Mouse (Mus musculus): ENCODE results near the gene Ang. TPM values are rescaled to one million over a fixed set of nuclear protein-coding genes. Genes with fewer than 3 reads are reported as not detected.

The Ang gene
- polyA plus RNA-seq, 1 experiment from 2014 or later, result 3.0 TPM

- Histone ChIP-seq H3K27ac (ENCODE audit: low read length) (no peak overlapping the region), H3K36me3 (ENCODE audit: control insufficient read depth, insufficient read depth) (no peaks in the 10 kb centered on the region), H3K9ac (replicated peaks; ENCODE audit: low read depth, low read length) (no peak overlapping the region), H3K4me2 (ENCODE audit: low read length) (no peak overlapping the region), H3K4me3 (replicated peaks; ENCODE audit: low read length) (no peak overlapping the region), H3K4me1 (replicated peaks; ENCODE audit: control insufficient read depth, insufficient read depth, low read length) (no peaks in the 10 kb centered on the region), H3K9me3 (ENCODE audit: control insufficient read depth, low read length) (no peaks in the 10 kb centered on the region; the same call in 1 of the 2 replicates), H3K27me3 (replicated peaks; ENCODE audit: control insufficient read depth, insufficient read depth, low read length) (no peaks in the 10 kb centered on the region)
- ATAC-seq, result no peak
- WGBS, result 85% methylated on average over 3 of the region's 3 CpGs
Measured at GRCm38 (mm10) chr14:51111966-51112365, 21.0 kb downstream of the Ang start.

GRCm38 (mm10) chr14:51113476-51113875 lies 22.5 kb downstream of the Ang start:
- Histone ChIP-seq H3K27ac (ENCODE audit: low read length) (no peak overlapping the region), H3K4me3 (replicated peaks; ENCODE audit: low read length) (no peak overlapping the region), H3K4me1 (replicated peaks; ENCODE audit: control insufficient read depth, insufficient read depth, low read length) (no peaks in the 10 kb centered on the region), H3K9me3 (ENCODE audit: control insufficient read depth, low read length) (no peaks in the 10 kb centered on the region; the same call in 1 of the 2 replicates), H3K36me3 (ENCODE audit: control insufficient read depth, insufficient read depth) (no peaks in the 10 kb centered on the region), H3K27me3 (replicated peaks; ENCODE audit: control insufficient read depth, insufficient read depth, low read length) (no peaks in the 10 kb centered on the region), H3K4me2 (ENCODE audit: low read length) (no peak overlapping the region), H3K9ac (replicated peaks; ENCODE audit: low read depth, low read length) (no peak overlapping the region)
- ATAC-seq, result no peak
- 33% methylated on average over 9 of the region's 9 CpGs for WGBS

DNA sequence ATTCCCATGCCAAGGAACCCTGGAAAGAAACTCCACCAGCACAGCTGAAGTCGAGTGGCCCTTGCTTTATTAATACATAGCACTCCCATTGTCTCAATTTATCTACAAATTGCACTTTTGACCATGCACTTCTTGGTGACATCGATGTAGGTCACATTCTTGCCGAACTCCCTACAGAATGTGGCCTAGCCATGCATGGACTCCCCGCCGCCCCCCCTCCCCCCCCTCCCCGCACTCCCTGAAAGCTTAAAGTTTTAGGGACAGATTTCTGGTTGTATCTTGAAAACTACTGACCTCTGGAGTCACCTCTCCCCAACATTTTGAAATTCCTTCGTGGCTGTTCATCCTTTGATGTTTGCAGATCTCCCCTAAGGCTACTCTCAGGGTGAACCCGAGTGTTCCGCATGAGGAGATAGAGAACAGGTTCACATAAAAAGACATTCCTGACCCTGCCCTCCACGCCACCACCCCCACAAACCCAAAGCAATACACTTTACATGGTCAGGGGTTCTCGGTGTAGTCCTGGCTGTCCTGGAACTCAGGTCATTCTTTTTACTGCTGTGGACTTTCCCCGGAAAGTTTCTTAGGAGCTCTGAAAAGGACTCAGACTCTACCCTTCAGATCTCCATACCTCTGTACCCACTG lies 23.1 kb downstream of the Ang start, which contains the start of gene Eddm3b:
TSS of gene Eddm3b (plus strand) at position 511 of the 645 bp plus-strand sequence.
- H3K36me3 ChIP-seq (ENCODE audit: control insufficient read depth, insufficient read depth), result no peaks in the 10 kb centered on the region
- H3K27me3 ChIP-seq (replicated peaks; ENCODE audit: control insufficient read depth, insufficient read depth, low read length), result no peaks in the 10 kb centered on the region
- no peaks in the 10 kb centered on the region; the same call in 1 of the 2 replicates for H3K9me3 ChIP-seq (ENCODE audit: control insufficient read depth, low read length)
- no peak for ATAC-seq
- WGBS, result 53% methylated on average over 12 of the region's 12 CpGs
- no peak within 1 kb of the TSS for H3K9ac ChIP-seq (replicated peaks; ENCODE audit: low read depth, low read length)
- no peak within 1 kb of the TSS for H3K4me2 ChIP-seq (ENCODE audit: low read length)
- no peak within 1 kb of the TSS for H3K27ac ChIP-seq (ENCODE audit: low read length)
- H3K4me3 ChIP-seq (replicated peaks; ENCODE audit: low read length), result no peak within 1 kb of the TSS
- H3K4me1 ChIP-seq (replicated peaks; ENCODE audit: control insufficient read depth, insufficient read depth, low read length), result no peaks in the 10 kb centered on the region

DNA sequence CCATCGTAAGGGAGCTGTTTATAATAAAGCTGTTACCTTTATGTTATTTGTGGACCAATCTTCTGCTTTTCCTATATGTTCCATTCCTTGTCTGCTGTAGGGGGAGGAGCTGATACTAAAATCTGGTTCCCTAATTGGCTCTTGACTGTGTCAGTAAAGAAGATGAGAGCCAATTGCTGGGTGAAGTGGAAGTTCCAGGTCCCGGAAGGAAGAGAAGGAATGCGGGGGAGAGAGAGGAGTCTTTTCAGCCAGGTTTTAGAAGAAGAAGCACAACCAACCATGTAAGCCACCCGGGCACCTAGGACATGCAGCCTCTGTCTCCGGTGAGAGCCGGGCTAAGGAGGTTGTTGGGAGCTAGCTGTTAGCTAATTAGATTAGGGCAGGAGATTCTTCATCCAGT lies 34.7 kb downstream of the Ang start:
- Histone ChIP-seq H3K36me3 (ENCODE audit: control insufficient read depth, insufficient read depth) (no peaks in the 10 kb centered on the region), H3K27me3 (replicated peaks; ENCODE audit: control insufficient read depth, insufficient read depth, low read length) (no peaks in the 10 kb centered on the region), H3K9ac (replicated peaks; ENCODE audit: low read depth, low read length) (no peak overlapping the region), H3K9me3 (ENCODE audit: control insufficient read depth, low read length) (0 out of 2 replicates have a peak, but pooled peaks cover 2% of the 10 kb centered on the region), H3K4me2 (ENCODE audit: low read length) (no peak overlapping the region), H3K4me3 (replicated peaks; ENCODE audit: low read length) (no peak overlapping the region), H3K4me1 (replicated peaks; ENCODE audit: control insufficient read depth, insufficient read depth, low read length) (0 out of 2 replicates have a peak, but pooled peaks cover 2% of the 10 kb centered on the region), H3K27ac (ENCODE audit: low read length) (no peak overlapping the region)
- WGBS, result 78% methylated on average over 6 of the region's 6 CpGs
- ATAC-seq, result no peak

DNA sequence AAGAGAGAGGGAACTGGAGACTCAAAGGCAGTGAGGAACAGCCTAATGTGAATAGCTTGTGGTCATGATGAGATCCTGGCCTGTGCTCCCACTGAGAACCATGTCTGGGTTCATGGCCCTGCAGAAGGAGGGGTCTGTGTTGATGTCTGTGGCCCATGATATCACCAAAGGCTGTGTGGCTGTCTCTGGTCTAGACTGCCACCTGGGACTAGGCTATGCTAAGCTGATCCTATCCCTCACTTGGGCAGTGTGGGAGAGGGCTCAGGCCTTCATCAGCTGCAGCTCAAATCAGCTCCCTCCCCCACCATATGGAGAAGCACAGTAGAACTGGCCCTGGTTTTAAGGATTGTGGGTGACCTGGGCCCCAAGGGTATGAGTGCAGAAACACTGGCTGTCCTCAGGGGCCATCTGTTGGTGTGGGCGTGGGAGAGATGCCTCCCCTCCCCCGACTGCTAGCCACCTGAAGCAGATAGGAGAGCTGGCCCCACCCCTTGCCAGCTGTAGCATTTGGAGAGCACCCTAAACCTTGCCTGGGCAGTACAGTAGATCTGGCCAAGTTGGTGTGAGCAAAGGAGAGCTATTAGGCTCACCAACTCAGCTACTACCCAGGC lies 36.8 kb downstream of the Ang start:
- H3K27ac ChIP-seq (ENCODE audit: low read length), result no peak overlapping the region
- 73% methylated on average over 2 of the region's 2 CpGs for WGBS
- no peaks in the 10 kb centered on the region for H3K36me3 ChIP-seq (ENCODE audit: control insufficient read depth, insufficient read depth)
- 0 out of 2 replicates have a peak, but pooled peaks cover 2% of the 10 kb centered on the region for H3K9me3 ChIP-seq (ENCODE audit: control insufficient read depth, low read length)
- no peak for ATAC-seq
- H3K9ac ChIP-seq (replicated peaks; ENCODE audit: low read depth, low read length), result no peak overlapping the region
- H3K27me3 ChIP-seq (replicated peaks; ENCODE audit: control insufficient read depth, insufficient read depth, low read length), result no peaks in the 10 kb centered on the region
- H3K4me2 ChIP-seq (ENCODE audit: low read length), result no peak overlapping the region
- H3K4me1 ChIP-seq (replicated peaks; ENCODE audit: control insufficient read depth, insufficient read depth, low read length), result 0 out of 2 replicates have a peak, but pooled peaks cover 2% of the 10 kb centered on the region
- H3K4me3 ChIP-seq (replicated peaks; ENCODE audit: low read length), result no peak overlapping the region

DNA sequence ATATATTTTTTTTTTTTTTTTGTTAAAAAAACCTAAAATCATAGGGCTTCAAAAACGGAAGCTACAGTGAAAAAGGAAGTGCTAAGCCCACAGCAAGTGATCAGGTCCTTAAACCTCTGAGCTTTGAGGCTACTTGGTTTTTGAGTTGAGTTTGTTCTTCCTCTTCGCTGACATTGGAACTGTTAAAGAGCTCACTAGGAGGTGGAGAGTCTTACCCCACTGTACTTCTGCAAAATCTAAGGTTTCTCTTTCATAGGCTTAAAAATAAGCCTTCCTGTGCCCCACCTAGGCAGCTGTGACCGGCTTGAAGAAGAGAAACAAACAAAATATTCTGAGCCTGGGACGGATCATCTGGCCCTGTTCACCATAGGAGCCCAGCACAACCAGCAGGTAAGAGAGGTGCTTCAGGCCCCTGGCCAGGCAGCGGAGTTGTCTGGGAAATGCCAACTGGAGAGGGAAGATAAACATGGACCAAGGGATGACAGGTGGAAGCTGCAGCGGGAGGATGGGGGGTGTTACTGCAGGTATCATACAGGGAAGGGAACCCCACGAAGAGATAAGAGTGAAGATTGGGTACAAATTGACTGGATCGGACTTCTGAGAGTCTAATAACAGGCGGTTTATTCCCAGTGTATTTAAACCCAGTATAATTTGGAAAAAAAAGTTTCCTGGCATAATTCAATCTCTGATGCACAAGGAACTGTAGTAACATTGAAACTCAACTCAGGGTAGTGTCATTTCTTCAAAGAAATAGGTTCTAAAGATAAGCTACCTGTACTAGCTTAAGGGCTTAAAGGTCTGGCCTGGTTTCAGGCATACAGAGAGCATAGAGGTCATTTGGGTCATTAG lies 38.0 kb downstream of the Ang start:
- no peaks in the 10 kb centered on the region for H3K27me3 ChIP-seq (replicated peaks; ENCODE audit: control insufficient read depth, insufficient read depth, low read length)
- WGBS, result 87% methylated on average over 9 of the region's 9 CpGs

DNA sequence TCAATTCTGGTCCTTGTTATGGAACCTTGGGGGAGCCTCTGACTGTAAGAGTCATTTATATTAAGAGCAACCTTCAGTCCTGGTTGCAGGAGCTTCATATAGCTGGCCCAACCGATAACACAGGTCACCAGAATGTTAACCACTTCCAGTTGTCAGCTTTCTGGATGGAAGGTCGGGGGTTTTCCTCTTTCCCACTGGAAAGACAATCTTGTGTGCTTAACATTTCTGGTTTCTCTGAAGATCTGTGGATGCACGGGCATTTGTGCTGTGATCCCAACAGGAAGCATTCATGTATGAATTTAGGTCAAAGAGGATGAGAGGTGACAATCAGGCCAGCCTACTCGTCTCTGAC lies 38.6 kb downstream of the Ang start:
- WGBS, result 84% methylated on average over 4 of the region's 4 CpGs
- Histone ChIP-seq H3K36me3 (ENCODE audit: control insufficient read depth, insufficient read depth) (no peaks in the 10 kb centered on the region), H3K9ac (replicated peaks; ENCODE audit: low read depth, low read length) (no peak overlapping the region), H3K9me3 (ENCODE audit: control insufficient read depth, low read length) (0 out of 2 replicates have a peak, but pooled peaks cover 2% of the 10 kb centered on the region), H3K27me3 (replicated peaks; ENCODE audit: control insufficient read depth, insufficient read depth, low read length) (no peaks in the 10 kb centered on the region), H3K27ac (ENCODE audit: low read length) (no peak overlapping the region), H3K4me1 (replicated peaks; ENCODE audit: control insufficient read depth, insufficient read depth, low read length) (no peaks in the 10 kb centered on the region), H3K4me2 (ENCODE audit: low read length) (no peak overlapping the region), H3K4me3 (replicated peaks; ENCODE audit: low read length) (no peak overlapping the region)
- no peak for ATAC-seq

More for the DNA sequence above, 38.0 kb downstream of the Ang start:
- Histone ChIP-seq H3K36me3 (ENCODE audit: control insufficient read depth, insufficient read depth) (no peaks in the 10 kb centered on the region), H3K4me1 (replicated peaks; ENCODE audit: control insufficient read depth, insufficient read depth, low read length) (no peaks in the 10 kb centered on the region), H3K9me3 (ENCODE audit: control insufficient read depth, low read length) (0 out of 2 replicates have a peak, but pooled peaks cover 2% of the 10 kb centered on the region), H3K4me2 (ENCODE audit: low read length) (no peak overlapping the region), H3K9ac (replicated peaks; ENCODE audit: low read depth, low read length) (no peak overlapping the region), H3K4me3 (replicated peaks; ENCODE audit: low read length) (no peak overlapping the region), H3K27ac (ENCODE audit: low read length) (no peak overlapping the region)
- no peak for ATAC-seq

- no peak for ATAC-seq
- no peak overlapping the region for H3K4me2 ChIP-seq (ENCODE audit: low read length)
- H3K9me3 ChIP-seq (ENCODE audit: control insufficient read depth, low read length), result 0 out of 2 replicates have a peak, but pooled peaks cover 2% of the 10 kb centered on the region
- 93% methylated on average over 9 of the region's 9 CpGs for WGBS
- no peaks in the 10 kb centered on the region for H3K36me3 ChIP-seq (ENCODE audit: control insufficient read depth, insufficient read depth)
- no peaks in the 10 kb centered on the region for H3K4me1 ChIP-seq (replicated peaks; ENCODE audit: control insufficient read depth, insufficient read depth, low read length)
- no peak overlapping the region for H3K27ac ChIP-seq (ENCODE audit: low read length)
- H3K4me3 ChIP-seq (replicated peaks; ENCODE audit: low read length), result no peak overlapping the region
- no peak overlapping the region for H3K9ac ChIP-seq (replicated peaks; ENCODE audit: low read depth, low read length)
- no peaks in the 10 kb centered on the region for H3K27me3 ChIP-seq (replicated peaks; ENCODE audit: control insufficient read depth, insufficient read depth, low read length)
Measured at GRCm38 (mm10) chr14:51130315-51130940, 39.5 kb downstream of the Ang start.
